Mouse (Mus musculus) CH12.LX (cell line): Measurements from ENCODE around the gene Hoxd4. TPM values are rescaled to one million over a fixed set of nuclear protein-coding genes. Genes with fewer than 3 reads are reported as not detected.

ENCODE experiments used
- DNase-seq: peaks from one replicate; pipeline ENCODE4 v3.0.0-alpha.2; 2013; ENCODE audit errors: extremely low read depth
- H3K27ac ChIP-seq: 2 replicates; pipeline ENCODE4 v1.5.1; 2012; ENCODE audit warnings: low read depth, mild to moderate bottlenecking, control low read depth, moderate library complexity; ENCODE audit not compliant: insufficient read depth
- H3K27me3 ChIP-seq: replicated peaks from 2 replicates; pipeline ENCODE3; 2012; ENCODE audit warnings: inconsistent platforms
- H3K36me3 ChIP-seq, 2 experiments: replicated peaks in 1 of 2; 2 replicates each; pipeline versions ENCODE3 to v1.6.1; 2012; ENCODE audit warnings: inconsistent platforms in 1 of 2, low read length in 1 of 2, mild to moderate bottlenecking in 1 of 2, mixed read lengths in 1 of 2, moderate library complexity in 1 of 2; ENCODE audit not compliant: control insufficient read depth in 1 of 2, insufficient read depth in 1 of 2
- H3K4me1 ChIP-seq, 2 experiments: 2 replicates each; pipeline ENCODE4 v1.6.1; 2012; ENCODE audit warnings: inconsistent platforms in 1 of 2, moderate library complexity in 1 of 2; ENCODE audit not compliant: insufficient read depth in 2 of 2, control insufficient read depth in 1 of 2
- H3K4me2 ChIP-seq: 2 replicates; pipeline ENCODE4 v1.6.1; 2012; ENCODE audit warnings: low read depth, mild to moderate bottlenecking, control low read depth; ENCODE audit not compliant: poor library complexity, insufficient read depth, severe bottlenecking
- H3K4me3 ChIP-seq, 3 experiments: fragments of 150-350 bp in 1 of 3; sonication (generic) in 1 of 3; replicated peaks in 1 of 3; 2 replicates each; pipeline versions ENCODE3 to v1.5.1; 2011 to 2012; ENCODE audit warnings: low read depth in 2 of 3, low read length in 2 of 3, mild to moderate bottlenecking in 2 of 3, moderate library complexity in 2 of 3, control low read depth in 1 of 3, improper control_type of control experiment in 1 of 3, inconsistent platforms in 1 of 3, mixed read lengths in 1 of 3; ENCODE audit not compliant: poor library complexity in 1 of 3
- H3K79me2 ChIP-seq: replicated peaks from 2 replicates; pipeline ENCODE4 v1.6.1; 2012; ENCODE audit warnings: mild to moderate bottlenecking, moderate library complexity; ENCODE audit not compliant: control insufficient read depth, poor library complexity, insufficient read depth, severe bottlenecking; ENCODE audit errors: extremely low read depth
- H3K9ac ChIP-seq: 2 replicates; pipeline ENCODE4 v1.6.1; 2012; ENCODE audit warnings: low read depth, mild to moderate bottlenecking, control low read depth, moderate library complexity; ENCODE audit not compliant: insufficient read depth
- H3K9me3 ChIP-seq: replicated peaks from 2 replicates; pipeline ENCODE3; 2012; ENCODE audit warnings: low read length, inconsistent platforms, mixed read lengths
- CHD1 ChIP-seq: IDR thresholded peaks from 2 replicates; pipeline ENCODE4 v1.6.1; 2012; ENCODE audit warnings: low read depth, low read length, improper control_type of control experiment, inconsistent platforms
- CTCF ChIP-seq, 2 experiments: IDR thresholded peaks in 1 of 2; conservative IDR thresholded peaks in 1 of 2; 2 replicates each; pipeline ENCODE4 v1.5.1; 2011 to 2012; ENCODE audit warnings: low read depth in 2 of 2, low read length in 2 of 2, improper control_type of control experiment in 1 of 2, inconsistent platforms in 1 of 2, mild to moderate bottlenecking in 1 of 2, moderate library complexity in 1 of 2
- ELF1 ChIP-seq: IDR thresholded peaks from 2 replicates; pipeline ENCODE4 v1.6.1; 2014; ENCODE audit warnings: low read depth, mild to moderate bottlenecking, inconsistent platforms, low read length, improper control_type of control experiment
- GABPA ChIP-seq: IDR thresholded peaks from 2 replicates; pipeline ENCODE4 v1.6.1; 2012; ENCODE audit warnings: low read depth, low read length, improper control_type of control experiment, inconsistent platforms; ENCODE audit not compliant: insufficient replicate concordance
- JUN ChIP-seq: IDR thresholded peaks from 2 replicates; pipeline ENCODE4 v1.6.1; 2011; ENCODE audit warnings: low read depth, mild to moderate bottlenecking, low read length, improper control_type of control experiment, moderate library complexity; ENCODE audit not compliant: insufficient read depth
- MAX ChIP-seq: IDR thresholded peaks from 2 replicates; pipeline ENCODE4 v1.6.1; 2011; ENCODE audit warnings: low read length, improper control_type of control experiment
- MEF2A ChIP-seq: IDR thresholded peaks from 2 replicates; pipeline ENCODE4 v1.6.1; 2014; ENCODE audit warnings: low read depth, mild to moderate bottlenecking, inconsistent platforms, low read length, improper control_type of control experiment, borderline replicate concordance
- NELFE ChIP-seq: IDR thresholded peaks from 2 replicates; pipeline ENCODE4 v1.6.1; 2011; ENCODE audit warnings: low read depth, low read length, improper control_type of control experiment
- RAD21 ChIP-seq: IDR thresholded peaks from 2 replicates; pipeline ENCODE4 v1.6.1; 2011; ENCODE audit warnings: low read depth, mild to moderate bottlenecking, low read length, improper control_type of control experiment, moderate library complexity
- RCOR1 ChIP-seq: conservative IDR thresholded peaks from 2 replicates; pipeline ENCODE4 v1.6.1; 2012; ENCODE audit warnings: low read depth, mild to moderate bottlenecking, inconsistent platforms, low read length, improper control_type of control experiment
- SIN3A ChIP-seq: IDR thresholded peaks from 2 replicates; pipeline ENCODE4 v1.6.1; 2012; ENCODE audit warnings: low read length, improper control_type of control experiment, inconsistent platforms
- SMC3 ChIP-seq: IDR thresholded peaks from 2 replicates; pipeline ENCODE4 v1.6.1; 2011; ENCODE audit warnings: low read depth, low read length, improper control_type of control experiment
- TCF12 ChIP-seq: IDR thresholded peaks from 2 replicates; pipeline ENCODE4 v1.6.1; 2014; ENCODE audit warnings: low read depth, mild to moderate bottlenecking, inconsistent platforms, low read length, improper control_type of control experiment
- UBTF ChIP-seq: IDR thresholded peaks from 2 replicates; pipeline ENCODE4 v1.6.1; 2012; ENCODE audit warnings: low read depth, mild to moderate bottlenecking, inconsistent platforms, low read length, improper control_type of control experiment, moderate library complexity
- USF1 ChIP-seq: IDR thresholded peaks from 2 replicates; pipeline ENCODE4 v1.6.1; 2014; ENCODE audit warnings: low read depth, mild to moderate bottlenecking, inconsistent platforms, low read length, improper control_type of control experiment
- ZKSCAN1 ChIP-seq: IDR thresholded peaks from 2 replicates; pipeline ENCODE4 v1.6.1; 2012; ENCODE audit warnings: low read depth, inconsistent platforms, low read length, improper control_type of control experiment, borderline replicate concordance
- ZMIZ1 ChIP-seq: IDR thresholded peaks from 2 replicates; pipeline ENCODE4 v1.6.1; 2012; ENCODE audit warnings: low read depth, mild to moderate bottlenecking, inconsistent platforms, low read length, improper control_type of control experiment
- ZNF384 ChIP-seq: IDR thresholded peaks from 2 replicates; pipeline ENCODE4 v1.6.1; 2012; ENCODE audit warnings: low read depth, low read length, improper control_type of control experiment, inconsistent platforms
- dilution Hi-C: fragments of 300-500 bp; cut with MboI; formaldehyde crosslinking; loops from 2 replicates; pipeline ENCODE4 v1.14.3; 2020; ENCODE audit warnings: low sequenced_read_pairs; ENCODE audit not compliant: extremely low pct_unique_long_range_greater_than_20kb, extremely low pct_ligation_motif_present
- in situ Hi-C: fragments of 300-500 bp; cut with MboI; formaldehyde crosslinking; loops from 3 replicates; pipeline ENCODE4 v1.14.3; 2019; ENCODE audit warnings: low sequenced_read_pairs, low pct_ligation_motif_present, low pct_unique_long_range_greater_than_20kb, mixed read lengths
- polyA plus RNA-seq: library from polyadenylated mRNA; unstranded; fragments of >175 nt; gene quantifications from 2 replicates; pipeline ENCODE4 v1.2.1, GENCODE M21; 2012; ENCODE audit warnings: low read depth; ENCODE audit not compliant: insufficient read length
- total RNA-seq, 2 experiments: library from RNA; depleted of rRNA; stranded (reverse); fragments of 300-350 nt in 1 of 2; fragments of >200 nt in 1 of 2; gene quantifications; 2 replicates each; pipeline ENCODE4 v1.2.3; 2012 to 2014

Hoxd4 gene
- total and polyA plus RNA-seq, 3 experiments, result 6.0 to 9.8 (median 6.3) TPM

- H3K79me2 ChIP-seq, result no peaks in the 10 kb centered on the region
- H3K27me3 ChIP-seq, result no peaks in the 10 kb centered on the region
- no peaks in the 10 kb centered on the region for H3K36me3 ChIP-seq
- in situ Hi-C loops, result loop anchor here (10.0 to 25.0 kb wide), 2 partner anchors 451 to 619 kb away; no protein-coding TSS in a partner anchor
- DNase-seq, result no peak
- no peak overlapping the region for H3K4me3 ChIP-seq
- H3K4me2 ChIP-seq, result no peak overlapping the region
- no peak overlapping the region for H3K27ac ChIP-seq
- TF ChIP-seq CHD1 (no peak), GABPA (no peak), ELF1 (no peak), ZNF384 (no peak), ZMIZ1 (no peak), USF1 (no peak), TCF12 (no peak), CTCF (conservative IDR thresholded peaks at IDR 0.05 in 1 of 2, IDR thresholded peaks at IDR 0.05 in 1 of 2; ENCODE audit: low read depth in 2 of 2, low read length in 2 of 2) (no peak), ZKSCAN1 (no peak), SIN3A (no peak)
- TF ChIP-seq, all 38 proteins: peak for 0
- dilution Hi-C loops, result no loop called here
- H3K9ac ChIP-seq, result no peak overlapping the region
- peaks cover 20% of the 10 kb centered on the region for H3K9me3 ChIP-seq
- H3K4me1 ChIP-seq, result no peaks in the 10 kb centered on the region
These were observed 18.3 kb upstream of the Hoxd4 start for GRCm38 (mm10) chr2:74693432-74693827.

- no peaks in the 10 kb centered on the region for H3K36me3 ChIP-seq
- H3K27ac ChIP-seq, result no peak overlapping the region
- no peaks in the 10 kb centered on the region for H3K79me2 ChIP-seq
- DNase-seq, result peak; percentile 54
- H3K4me2 ChIP-seq, result peak overlapping the region; percentile 54
- TF ChIP-seq MEF2A (0 out of 2 replicates have a peak, but pooled peaks have one; percentile 25), CHD1 (no peak), ZKSCAN1 (no peak), USF1 (no peak), SMC3 (peak; percentile 22; the same call in 1 of the 2 replicates), ZNF384 (no peak), NELFE (no peak), CTCF (conservative IDR thresholded peaks at IDR 0.05 in 1 of 2, IDR thresholded peaks at IDR 0.05 in 1 of 2; ENCODE audit: low read depth in 2 of 2, low read length in 2 of 2) (peak in 1 of 2 experiments; percentile 68; a peak in 2 of 4 replicates), GABPA (no peak), MAX (no peak), RAD21 (peak; percentile 27), UBTF (no peak), RCOR1 (no peak), JUN (no peak)
- no peak overlapping the region for H3K9ac ChIP-seq
- H3K27me3 ChIP-seq, result no peaks in the 10 kb centered on the region
- H3K9me3 ChIP-seq, result peaks cover 24% of the 10 kb centered on the region
- no peaks in the 10 kb centered on the region for H3K4me1 ChIP-seq
- dilution Hi-C loops, result no loop called here
- in situ Hi-C loops, result loop anchor here (10.0 to 25.0 kb wide), 2 partner anchors 451 to 618 kb away; no protein-coding TSS in a partner anchor
- peak overlapping the region; percentile 16 to 43 (median 31) for H3K4me3 ChIP-seq
These were observed 17.7 kb upstream of the Hoxd4 start for GRCm38 (mm10) chr2:74694066-74694465.
